Mouse (Mus musculus) kidney, postnatal 25 days (tissue): ENCODE results near the gene Col6a5.

Experiments used
- DNase-seq, 2 experiments: peaks; one replicate each; pipeline ENCODE4 v3.0.0; 2021; ENCODE audit warnings: mixed read lengths in 2 of 2

Col6a5 gene

DNA sequence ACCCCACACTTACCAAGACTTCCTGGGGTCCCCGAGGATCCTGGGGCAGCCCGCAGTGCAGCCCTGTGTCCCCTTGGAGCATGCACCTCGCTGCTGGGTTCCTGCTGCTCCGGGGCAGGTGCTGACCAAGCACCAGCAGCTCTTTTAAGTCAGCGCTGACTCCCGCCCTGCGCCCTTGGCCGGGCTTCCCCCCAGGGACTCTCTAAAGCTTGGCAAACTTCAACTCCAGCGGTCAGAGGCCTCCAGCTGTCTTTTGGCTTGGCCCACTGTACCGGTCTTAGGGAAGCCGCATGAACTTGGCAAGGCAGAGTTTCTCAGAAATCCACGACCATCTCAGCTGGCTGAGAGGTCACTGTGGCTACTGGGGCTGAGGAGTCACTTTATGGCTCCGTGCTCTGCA lies at the start of gene Col6a5:
Col6a5 (minus strand) TSS at position 111 of the 400 bp plus-strand sequence.
- peak; percentile 59 to 75 for DNase-seq

DNA sequence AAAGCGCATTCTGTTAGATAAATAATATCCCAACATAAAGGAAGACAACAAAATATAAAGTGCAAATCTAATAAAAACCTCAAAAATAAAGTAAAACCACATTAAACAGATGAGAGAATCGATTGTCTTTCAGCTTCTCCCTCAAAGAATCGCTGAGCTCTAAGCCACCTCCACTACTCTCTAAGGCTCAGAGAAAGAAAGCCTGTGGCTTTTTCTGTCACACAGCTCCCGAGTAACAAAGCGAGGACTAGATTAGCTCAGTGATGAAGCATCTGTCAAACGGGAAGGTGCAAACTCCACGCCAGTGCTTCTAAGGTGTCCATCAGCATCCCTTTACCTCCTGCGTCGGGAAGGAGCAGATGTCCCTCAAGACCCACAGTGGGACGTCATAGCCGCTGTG lies 37.5 kb upstream of the Col6a5 start:
- DNase-seq = no peak

DNA sequence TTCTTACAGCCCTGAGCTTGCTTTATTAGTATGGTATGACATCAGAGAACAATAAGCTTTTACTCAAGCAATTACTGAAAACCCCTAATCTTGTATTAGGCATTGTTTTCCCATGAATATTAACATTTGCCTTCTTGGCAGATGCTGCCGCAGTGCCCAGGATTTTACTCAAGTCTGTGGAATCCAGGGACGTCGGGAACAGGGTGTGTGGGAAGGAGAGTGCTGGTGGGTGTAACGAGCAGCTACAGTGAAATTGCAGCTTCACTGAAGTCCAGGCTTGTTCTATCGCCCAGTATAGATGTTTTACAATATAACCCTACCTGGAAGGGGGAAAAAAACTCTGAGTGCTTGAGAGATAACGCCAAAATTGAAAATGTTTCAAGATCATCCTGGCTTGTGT lies 32.0 kb upstream of the Col6a5 start:
- DNase-seq = no peak

DNA sequence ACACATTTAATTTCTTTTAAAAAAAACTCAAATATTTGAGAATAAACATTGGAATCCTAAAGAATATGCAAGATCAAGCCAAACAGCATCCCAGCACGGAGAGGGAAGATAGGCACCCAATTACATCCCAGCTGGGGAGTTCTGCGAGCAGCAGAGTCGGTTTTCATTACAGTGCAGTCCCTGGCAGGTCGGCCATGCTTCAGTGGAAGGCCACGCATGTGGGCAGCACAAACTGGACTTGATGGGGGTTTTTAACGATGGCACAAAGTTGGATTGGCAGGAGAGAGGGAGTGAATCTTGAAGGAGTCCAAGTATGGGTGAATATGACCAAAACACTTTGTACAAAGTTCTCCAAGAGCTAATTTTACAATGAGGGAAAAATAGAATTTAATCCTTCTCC lies 29.7 kb upstream of the Col6a5 start:
- DNase-seq = no peak

DNA sequence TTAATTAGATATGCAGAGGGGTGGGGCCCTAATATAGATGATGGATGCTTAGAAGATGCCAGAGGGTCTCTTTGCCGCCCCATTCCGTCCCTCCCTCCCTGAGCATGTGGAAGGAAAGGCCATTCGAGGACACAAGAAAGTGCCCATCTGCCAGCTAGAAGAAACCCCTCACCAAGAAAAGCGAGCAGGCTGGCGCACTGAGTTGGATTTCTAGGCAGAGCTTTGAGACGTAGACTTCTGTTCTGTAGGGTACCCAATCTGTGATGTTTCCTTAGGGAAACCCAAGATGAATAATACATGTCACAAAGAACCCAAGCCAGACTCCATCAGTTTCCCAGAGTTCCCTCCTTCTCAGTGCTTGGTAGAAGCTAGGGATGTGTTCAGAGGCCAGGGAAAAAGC lies 29.0 kb upstream of the Col6a5 start:
- no peak for DNase-seq

DNA sequence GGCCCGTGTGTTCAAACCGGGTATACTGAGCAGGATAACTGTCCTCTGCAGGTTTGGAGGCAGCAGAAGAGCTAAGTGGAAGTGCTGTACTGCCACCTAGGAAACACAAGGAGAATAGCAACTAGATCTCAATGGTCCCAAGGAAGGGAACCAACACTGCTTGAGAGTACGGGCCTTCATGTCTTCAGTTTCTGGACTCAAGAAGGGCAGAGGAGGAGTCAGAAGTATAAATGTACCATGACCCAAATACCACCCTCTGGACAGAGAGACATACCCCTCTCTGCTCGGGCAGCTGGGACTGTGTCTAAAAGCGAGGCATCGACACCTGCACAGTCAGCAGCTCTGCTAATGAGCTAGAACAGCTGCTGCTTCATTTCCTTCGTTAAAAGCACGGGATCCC lies 27.7 kb upstream of the Col6a5 start:
- no peak for DNase-seq

DNA sequence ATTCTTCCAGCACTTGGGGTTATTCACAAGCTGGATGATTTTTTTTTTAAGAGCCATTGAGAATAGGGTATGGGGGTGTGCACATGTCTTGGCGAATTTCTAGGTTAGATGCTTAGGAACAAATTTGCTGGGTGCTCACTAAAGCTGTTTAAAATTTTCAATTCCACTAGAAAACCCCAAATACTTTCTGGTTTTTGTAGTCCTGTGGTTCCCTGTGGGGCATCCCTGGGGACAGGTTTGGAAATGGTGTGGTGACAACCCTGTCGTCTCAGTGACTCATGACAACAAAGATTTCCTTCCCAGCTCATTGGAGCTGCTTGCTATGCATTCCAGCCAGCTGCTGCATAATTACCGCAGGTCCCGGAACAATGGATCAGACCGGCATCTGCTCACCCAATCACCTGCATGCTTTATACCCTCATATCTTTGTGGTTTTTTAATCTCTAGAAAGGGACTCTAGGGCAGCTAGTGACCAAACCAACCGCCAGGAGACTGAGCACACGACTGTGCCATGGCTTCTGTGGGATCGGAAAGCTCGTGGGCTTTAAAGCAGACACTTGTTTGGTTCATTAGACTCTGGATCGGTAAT lies 24.6 kb upstream of the Col6a5 start:
- no peak for DNase-seq

GRCm38 (mm10) chr9:105978479-105978878 lies 18.0 kb upstream of the Col6a5 start:
- DNase-seq = no peak

DNA sequence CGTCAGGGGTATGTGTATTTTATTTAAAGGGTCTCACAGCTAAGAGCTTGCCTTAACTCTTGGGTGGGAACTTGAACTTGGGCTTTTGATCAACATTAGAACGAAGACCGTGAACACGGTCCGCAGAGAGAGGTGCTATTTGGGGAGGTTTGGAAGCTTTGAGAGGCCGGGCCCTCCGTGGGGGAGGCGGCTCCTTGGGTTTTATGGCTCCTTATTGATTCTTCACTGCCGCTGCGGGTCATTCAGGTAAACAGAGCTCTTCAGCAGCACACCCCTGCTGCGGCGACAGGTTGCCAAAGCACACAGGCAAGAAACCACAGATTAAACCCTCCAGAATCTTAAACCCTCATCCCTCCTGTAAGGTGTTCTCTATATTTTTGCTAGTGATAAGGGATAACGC lies 16.4 kb upstream of the Col6a5 start:
- no peak for DNase-seq

- DNase-seq = no peak
Observed at GRCm38 (mm10) chr9:105976314-105976713, 15.9 kb upstream of the Col6a5 start.

DNA sequence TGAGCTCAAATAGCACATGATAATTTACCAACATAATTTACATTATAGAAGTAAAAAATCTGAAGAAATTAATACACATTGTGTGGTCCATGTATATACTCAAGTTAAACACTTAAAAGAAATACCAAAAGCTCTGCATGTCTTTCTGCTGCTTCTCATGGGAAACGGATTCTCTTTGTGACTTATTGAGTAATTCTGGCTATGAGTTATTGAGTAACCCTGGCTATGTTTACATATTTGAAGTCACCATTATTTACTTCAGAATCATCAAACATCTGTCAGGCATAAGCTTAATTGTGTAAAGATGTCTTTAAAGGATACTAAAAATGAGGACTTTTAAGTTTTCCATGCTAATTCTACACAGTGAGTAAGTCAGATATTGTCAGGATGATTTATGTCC lies 13.3 kb upstream of the Col6a5 start:
- no peak for DNase-seq

GRCm38 (mm10) chr9:105972031-105972430 lies 11.6 kb upstream of the Col6a5 start:
- DNase-seq = no peak

- DNase-seq = no peak
Observed at GRCm38 (mm10) chr9:105971351-105971894, 11.0 kb upstream of the Col6a5 start.

- DNase-seq = no peak
Observed at GRCm38 (mm10) chr9:105970901-105971300, 10.5 kb upstream of the Col6a5 start.

- no peak for DNase-seq
Observed at GRCm38 (mm10) chr9:105967976-105968375, 7.5 kb upstream of the Col6a5 start.

DNA sequence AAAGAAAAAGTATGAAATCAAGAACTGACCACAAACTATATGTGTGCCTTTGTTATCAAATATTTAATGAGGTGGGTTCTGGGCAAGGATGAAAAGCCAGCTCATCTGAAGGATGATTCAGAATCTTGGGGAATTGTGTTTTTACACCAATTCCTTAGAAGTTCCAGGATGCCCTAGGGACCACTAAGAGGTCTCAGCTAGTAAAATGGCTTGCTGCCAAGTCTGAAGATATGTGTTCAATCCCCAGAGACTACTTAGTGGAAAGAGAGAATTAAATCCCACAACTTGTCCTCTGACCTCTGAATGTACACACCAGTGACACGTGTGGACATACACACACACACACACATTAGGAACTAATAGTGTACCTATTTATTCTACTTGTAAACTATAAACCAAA lies 1.3 kb downstream of the Col6a5 start:
- DNase-seq = no peak

DNA sequence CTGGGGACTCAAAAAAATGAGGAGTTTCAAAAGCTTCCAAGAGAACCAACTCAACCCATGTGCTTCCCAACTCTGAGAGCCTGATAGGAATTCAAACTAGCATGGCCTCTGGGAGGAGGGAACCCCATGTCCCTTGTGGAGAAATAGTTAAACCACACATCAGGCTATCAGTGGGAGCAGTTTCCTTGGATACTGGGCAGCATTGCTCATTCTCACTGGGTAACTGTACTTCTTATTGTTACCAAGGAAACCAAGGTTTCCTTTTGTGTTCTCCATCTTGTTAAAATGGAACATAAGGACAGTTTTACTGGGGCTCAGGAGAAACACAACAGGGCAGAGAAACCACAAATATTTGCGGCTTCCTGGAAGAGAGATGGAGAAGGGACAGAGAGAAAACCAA lies 10.7 kb downstream of the Col6a5 start:
- no peak for DNase-seq

- no peak for DNase-seq
Observed at GRCm38 (mm10) chr9:105947577-105947976, 12.9 kb downstream of the Col6a5 start.

DNA sequence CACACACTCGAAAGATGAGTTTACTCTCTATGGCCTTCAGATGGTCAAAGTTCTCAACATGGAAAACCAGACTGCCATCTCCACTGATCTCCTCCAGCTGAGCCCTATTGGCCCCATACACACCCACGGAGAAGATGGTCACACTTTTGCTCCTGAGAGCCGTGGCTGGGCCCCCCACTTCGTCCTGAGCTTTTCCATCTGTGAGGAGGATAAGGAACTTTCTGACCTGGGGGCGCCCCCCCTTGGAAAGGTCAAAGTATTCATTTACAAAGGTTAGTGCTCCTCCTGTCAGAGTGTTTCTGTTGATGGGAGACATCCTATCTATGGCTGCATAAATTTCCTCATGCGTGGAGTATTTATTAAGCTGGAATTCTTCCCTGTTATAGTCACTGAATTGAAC lies 26.6 kb downstream of the Col6a5 start:
- no peak for DNase-seq

DNA sequence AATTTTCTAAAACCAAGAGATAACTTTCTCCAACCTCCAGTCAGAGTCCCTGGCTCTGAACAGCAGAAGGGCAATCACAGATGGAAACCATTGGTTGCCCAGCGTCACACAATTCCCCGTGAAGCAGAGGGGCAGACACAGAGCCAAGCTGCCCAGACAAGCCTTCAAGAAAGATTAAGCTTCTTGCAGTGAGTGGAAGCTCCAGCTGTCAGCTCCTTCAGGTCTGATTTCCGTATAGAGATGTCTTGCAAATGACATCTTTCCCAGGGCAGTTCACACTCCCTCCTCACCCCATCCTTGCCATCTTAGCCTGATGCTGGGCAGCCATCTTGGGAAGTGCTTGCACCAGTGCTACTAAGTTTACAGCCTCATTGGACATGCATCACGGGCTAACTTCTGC lies 31.2 kb downstream of the Col6a5 start:
- no peak for DNase-seq

- DNase-seq = no peak
Observed at GRCm38 (mm10) chr9:105928406-105929071, 31.9 kb downstream of the Col6a5 start.

DNA sequence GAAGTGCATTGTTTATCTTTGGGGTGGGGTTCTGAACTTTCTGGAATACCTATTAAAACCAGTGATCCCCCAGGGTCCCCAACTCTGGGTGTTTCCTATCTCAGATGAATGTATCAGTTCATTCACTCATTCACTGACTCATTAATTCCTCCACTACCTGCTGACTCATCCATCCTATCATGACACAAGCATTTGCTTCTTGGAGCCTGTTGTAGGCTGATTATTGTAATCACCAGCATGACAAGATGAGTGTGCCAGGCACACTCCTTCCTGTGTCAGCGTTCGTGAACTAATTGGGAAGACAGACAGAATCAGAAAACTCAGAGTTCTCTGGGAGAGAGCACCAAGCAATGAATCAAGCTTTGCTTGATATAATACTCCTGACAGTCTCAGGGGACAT lies 36.8 kb downstream of the Col6a5 start:
- no peak for DNase-seq

GRCm38 (mm10) chr9:105915186-105915585 lies 45.3 kb downstream of the Col6a5 start:
- no peak for DNase-seq

DNA sequence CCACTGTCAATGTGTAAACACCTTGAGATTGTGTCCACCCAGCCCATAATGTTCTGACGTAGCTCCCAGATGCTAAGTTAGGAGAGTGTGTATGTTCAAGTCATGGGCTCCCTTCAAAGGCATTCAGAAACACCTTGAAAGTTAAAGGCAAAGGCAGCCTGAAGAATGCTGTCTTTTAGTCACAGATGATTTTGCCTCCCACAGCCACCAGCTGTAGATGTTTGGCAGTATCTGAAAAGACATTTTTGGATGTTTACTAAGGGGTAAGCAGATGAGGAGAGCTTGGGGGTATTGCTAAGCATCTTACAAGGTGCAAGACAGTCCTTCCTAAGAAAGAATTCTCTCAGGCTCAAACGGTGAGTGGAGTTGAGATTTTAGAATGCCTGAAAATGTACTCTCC lies 50.3 kb downstream of the Col6a5 start:
- no peak for DNase-seq

DNA sequence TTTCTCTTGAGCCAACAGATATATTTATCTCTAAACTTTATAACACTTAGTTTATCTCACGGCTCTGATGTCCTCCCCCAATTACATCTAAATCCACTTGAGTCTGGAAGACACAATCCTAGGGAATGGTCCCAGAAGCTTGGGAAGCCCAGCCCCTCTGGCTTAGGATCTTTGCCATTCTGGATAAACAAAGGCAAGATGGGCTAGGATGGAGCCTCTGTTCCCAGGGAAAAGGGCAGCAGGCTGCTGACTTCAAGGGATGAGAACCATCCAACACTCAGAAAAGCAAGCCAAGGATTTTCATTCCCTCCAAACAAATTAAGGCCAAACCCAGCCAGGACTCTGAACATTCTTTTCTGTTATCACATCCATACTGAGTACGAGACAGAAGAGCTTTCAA lies 51.1 kb downstream of the Col6a5 start:
- no peak for DNase-seq
